ENCODE assay signal across 26 mouse cellular contexts in the genomic region with DNA sequence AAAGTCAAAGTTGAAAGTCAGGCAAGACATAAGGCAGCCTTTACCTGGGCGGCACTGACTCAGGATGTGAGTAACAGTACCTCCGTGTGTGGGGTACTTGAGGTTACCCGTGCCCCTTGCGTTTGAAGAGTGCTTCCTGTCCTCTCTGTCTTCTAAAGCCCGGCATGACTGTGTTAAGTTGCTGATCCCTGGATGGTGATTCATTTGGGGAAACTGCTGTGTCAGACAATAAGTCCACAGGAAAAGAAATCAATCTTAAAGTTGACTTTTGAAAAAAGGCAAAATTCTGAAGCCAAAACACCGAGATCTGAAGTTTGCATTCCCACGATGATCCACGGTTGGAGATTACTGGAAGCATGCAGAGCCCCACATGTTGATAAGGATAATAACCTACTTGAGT. TPM values are rescaled to one million over a fixed set of nuclear protein-coding genes. Genes with fewer than 3 reads are reported as not detected.
DNase-seq lines count a peak whose midpoint lies in the region; ATAC-seq and TF ChIP-seq lines count a peak whose summit lies in the region.
"Had no signal": no experiment of that assay in that cellular context is flagged by ENCODE, and none has a peak within 500 bp of the region (broad histone marks: within the 10 kb centered on the region; RNA-seq: fewer than 3 reads in every experiment).

No protein-coding gene starts in this region.

- peak; percentile 45 for DNase-seq in intestine, embryonic 14.5 days (ENCODE audit: low spot score)
- DNase-seq in 3T3-L1 (ENCODE audit: low read depth, low spot score) (peak; percentile 67), NIH3T3 (ENCODE audit: low read depth) (peak; percentile 55)
- DNase-seq in induced T-regulatory cell, adult 2 months (ENCODE audit: low read depth), result peak; percentile 2
- no peak for DNase-seq in yolk sac, embryonic 10.5 days (ENCODE audit: low spot score)
- no peak for DNase-seq in right cerebral cortex, adult 2 months (ENCODE audit: low spot score in 2 of 2)
- DNase-seq: adrenal gland, adult 2 months; adrenal gland, postnatal 10 days; adrenal gland, postnatal 25 days; B cell, adult 2 months; cerebellum, adult 11 months; cerebellum, adult 18-20 months; cerebellum, adult 8-10 months; cerebellum, adult 9-11 months; cerebellum, postnatal 14 days; cerebellum, postnatal 36 days; embryo, embryonic 11 days; forebrain, postnatal 0 days had no signal

- no peak for ATAC-seq in intestine, embryonic 14.5 days (replicated peaks; ENCODE audit: low FRiP score, low TSS enrichment, low read depth)
- no peak for ATAC-seq in intestine, postnatal 0 days
- ATAC-seq: CD4-positive, CD25-positive, alpha-beta regulatory T cell, adult 4 months; forebrain, embryonic 13.5 days; forebrain, embryonic 15.5 days; forebrain, postnatal 0 days had no signal

- no peak overlapping the region for H3K9ac ChIP-seq in intestine, embryonic 14.5 days (ENCODE audit: low read length)
- no peak overlapping the region for H3K9ac ChIP-seq in intestine, postnatal 0 days (ENCODE audit: low read depth, low read length)
- H3K9ac ChIP-seq: embryonic facial prominence, embryonic 13.5 days; embryonic facial prominence, embryonic 15.5 days; forebrain, embryonic 13.5 days; forebrain, embryonic 15.5 days; forebrain, postnatal 0 days had no signal

- H3K4me2 ChIP-seq in intestine, embryonic 14.5 days (ENCODE audit: low read length), result no peak overlapping the region
- H3K4me2 ChIP-seq in intestine, postnatal 0 days (replicated peaks; ENCODE audit: low read depth), result no peak overlapping the region
- H3K4me2 ChIP-seq: embryonic facial prominence, embryonic 13.5 days; embryonic facial prominence, embryonic 15.5 days; forebrain, embryonic 13.5 days; forebrain, embryonic 15.5 days had no signal

- no peaks in the 10 kb centered on the region for H3K27me3 ChIP-seq in intestine, embryonic 14.5 days (replicated peaks; ENCODE audit: control insufficient read depth, insufficient read depth, low read length)
- no peaks in the 10 kb centered on the region for H3K27me3 ChIP-seq in intestine, postnatal 0 days (replicated peaks; ENCODE audit: control insufficient read depth, insufficient read depth, low read length)
- H3K27me3 ChIP-seq: CH12.LX; embryonic facial prominence, embryonic 13.5 days; embryonic facial prominence, embryonic 15.5 days; forebrain, embryonic 13.5 days; forebrain, embryonic 15.5 days had no signal

- no peak overlapping the region for H3K27ac ChIP-seq in intestine, embryonic 14.5 days (ENCODE audit: low read depth)
- H3K27ac ChIP-seq in intestine, postnatal 0 days (ENCODE audit: low read depth, low read length), result no peak overlapping the region
- H3K27ac ChIP-seq: embryonic facial prominence, embryonic 13.5 days; embryonic facial prominence, embryonic 15.5 days; forebrain, embryonic 13.5 days; forebrain, embryonic 15.5 days had no signal

- no peak for TF ChIP-seq CTCF in intestine, postnatal 0 days (IDR thresholded peaks at IDR 0.05; ENCODE audit: low read depth)

- no peaks in the 10 kb centered on the region; the same call in 1 of the 2 replicates for H3K4me1 ChIP-seq in intestine, embryonic 14.5 days (replicated peaks; ENCODE audit: control insufficient read depth, insufficient read depth, low read length)
- H3K4me1 ChIP-seq in intestine, postnatal 0 days (replicated peaks; ENCODE audit: control insufficient read depth, insufficient read depth, low read length), result 0 out of 2 replicates have a peak, but pooled peaks cover 3% of the 10 kb centered on the region
- H3K4me1 ChIP-seq: forebrain, embryonic 13.5 days; forebrain, embryonic 15.5 days had no signal

- H3K9me3 ChIP-seq in intestine, embryonic 14.5 days (ENCODE audit: control insufficient read depth, low read length), result no peaks in the 10 kb centered on the region
- no peaks in the 10 kb centered on the region for H3K9me3 ChIP-seq in intestine, postnatal 0 days (ENCODE audit: control insufficient read depth)
- H3K9me3 ChIP-seq: embryonic facial prominence, embryonic 13.5 days; embryonic facial prominence, embryonic 15.5 days; forebrain, embryonic 13.5 days; forebrain, embryonic 15.5 days; G1E had no signal

- no peak overlapping the region for H3K4me3 ChIP-seq in intestine, embryonic 14.5 days (ENCODE audit: low read depth, low read length)
- no peak overlapping the region for H3K4me3 ChIP-seq in intestine, postnatal 0 days (ENCODE audit: low read depth, low read length)
- H3K4me3 ChIP-seq: embryonic facial prominence, embryonic 13.5 days; embryonic facial prominence, embryonic 15.5 days; forebrain, embryonic 13.5 days; forebrain, embryonic 15.5 days had no signal

- WGBS in intestine, embryonic 14.5 days, result 70% methylated on average over 8 of the region's 8 CpGs
- WGBS in intestine, postnatal 0 days, result 53% methylated on average over 8 of the region's 8 CpGs

- H3K36me3 ChIP-seq in intestine, embryonic 14.5 days (ENCODE audit: control insufficient read depth, insufficient read depth, low read length), result no peaks in the 10 kb centered on the region
- no peaks in the 10 kb centered on the region for H3K36me3 ChIP-seq in intestine, postnatal 0 days (ENCODE audit: control insufficient read depth, insufficient read depth)
- H3K36me3 ChIP-seq: embryonic facial prominence, embryonic 13.5 days; embryonic facial prominence, embryonic 15.5 days; forebrain, embryonic 15.5 days; G1E had no signal

RNA-seq across cellular contexts. Expression of a gene that starts 35.2 kb away (rescaled TPM):
- 17.7 and 20.0 TPM in 2 replicates for polyA plus RNA-seq in intestine, embryonic 14.5 days (2014; fragmentation: Nextera tagmentation; extraction: Ambion mirVana)
- polyA plus RNA-seq in intestine, postnatal 0 days (2015; fragmentation: Nextera tagmentation; extraction: Ambion mirVana), result 6.7 and 7.7 TPM in 2 replicates
- polyA plus RNA-seq: G1E had no signal

Comparison
In these comparisons a context has a peak if more than half of its experiments do, and no peak if none do; other contexts are left out.
1. DNase-seq: peak in intestine, embryonic 14.5 days (single experiment), 3T3-L1 (single experiment), NIH3T3 (single experiment) and induced T-regulatory cell, adult 2 months (single experiment); none in yolk sac, embryonic 10.5 days (single experiment) and right cerebral cortex, adult 2 months (0 of 2).